Mouse (Mus musculus) right cerebral cortex, adult 2 months (tissue): ENCODE results near the gene Hras.
A peak's percentile ranks its signal among the peaks of the same experiment; 100 is the strongest.

Experiments used
- DNase-seq, 2 experiments: peaks; one replicate each; pipeline ENCODE4 v3.0.0; 2021 to 2022; ENCODE audit warnings: low spot score in 2 of 2

The Hras gene

GRCm38 (mm10) chr7:141214310-141214709 lies 20.5 kb upstream of the Hras start:
- no peak for DNase-seq

DNA sequence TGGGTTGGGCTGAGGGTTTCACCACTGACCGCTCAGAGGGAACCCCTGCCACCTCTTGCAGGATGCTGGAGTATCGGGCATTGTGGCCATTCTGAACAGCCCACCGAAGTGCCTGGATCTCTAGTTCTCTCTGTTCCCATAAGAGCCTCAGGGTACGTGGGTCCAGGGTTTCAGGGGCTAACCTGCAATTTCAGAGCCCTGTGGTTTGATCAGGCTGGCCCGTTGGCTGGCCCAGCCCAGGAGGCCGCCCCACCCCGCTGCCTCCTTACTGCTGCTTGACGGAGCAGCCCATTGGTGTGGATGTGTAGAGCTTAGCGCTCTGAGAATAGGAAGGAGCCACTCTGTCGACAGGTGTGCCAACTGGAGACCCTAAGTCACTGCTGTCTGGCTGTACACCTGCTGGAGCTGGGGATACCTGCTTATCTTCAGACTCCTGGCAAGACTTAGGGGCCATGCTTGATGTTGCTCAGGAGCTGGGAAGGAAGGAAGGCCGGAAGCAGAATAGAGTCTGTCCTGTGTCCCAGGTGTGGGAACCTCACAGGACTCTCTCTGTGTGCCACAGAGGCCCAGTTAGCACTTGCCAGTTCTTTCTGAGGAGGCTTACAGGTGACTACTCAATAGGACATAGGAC lies 19.9 kb upstream of the Hras start, which contains the start of gene Lmntd2:
Gene Lmntd2 (minus strand): TSS at position 476 of the 631 bp plus-strand sequence.
- DNase-seq = no peak

GRCm38 (mm10) chr7:141213133-141213532 lies 19.3 kb upstream of the Hras start:
- DNase-seq = no peak

- DNase-seq = no peak
Measured at GRCm38 (mm10) chr7:141210606-141211131, 16.9 kb upstream of the Hras start.

GRCm38 (mm10) chr7:141210137-141210536 lies 16.3 kb upstream of the Hras start:
- no peak for DNase-seq

DNA sequence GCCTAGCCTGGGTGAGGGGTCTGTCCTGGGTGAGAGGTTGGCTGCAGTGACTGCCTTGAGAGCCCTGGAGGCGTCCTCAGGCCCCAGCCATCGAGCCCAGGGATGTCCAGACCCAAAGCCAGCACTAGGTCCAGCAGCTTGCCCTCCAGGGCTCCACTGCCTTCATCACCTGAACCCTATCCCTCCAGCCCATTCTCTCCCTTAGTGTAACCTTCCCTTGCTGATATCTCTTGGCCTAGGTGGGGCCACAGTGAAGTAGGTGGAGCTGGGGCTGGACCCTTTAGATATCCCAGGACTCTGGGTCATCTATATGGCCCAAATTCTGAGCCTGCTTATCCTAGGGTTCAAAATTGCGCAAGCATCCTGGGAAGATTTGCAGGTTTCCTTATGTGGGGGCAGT lies 15.7 kb upstream of the Hras start:
- DNase-seq = no peak

GRCm38 (mm10) chr7:141206182-141206937 lies 12.6 kb upstream of the Hras start:
- DNase-seq = no peak

- no peak for DNase-seq
Measured at GRCm38 (mm10) chr7:141205504-141205903, 11.7 kb upstream of the Hras start.

GRCm38 (mm10) chr7:141204546-141204945 lies 10.7 kb upstream of the Hras start:
- no peak for DNase-seq

GRCm38 (mm10) chr7:141198121-141198520 lies 4.3 kb upstream of the Hras start:
- DNase-seq = no peak

GRCm38 (mm10) chr7:141196619-141197282 lies 2.9 kb upstream of the Hras start:
- DNase-seq = no peak

DNA sequence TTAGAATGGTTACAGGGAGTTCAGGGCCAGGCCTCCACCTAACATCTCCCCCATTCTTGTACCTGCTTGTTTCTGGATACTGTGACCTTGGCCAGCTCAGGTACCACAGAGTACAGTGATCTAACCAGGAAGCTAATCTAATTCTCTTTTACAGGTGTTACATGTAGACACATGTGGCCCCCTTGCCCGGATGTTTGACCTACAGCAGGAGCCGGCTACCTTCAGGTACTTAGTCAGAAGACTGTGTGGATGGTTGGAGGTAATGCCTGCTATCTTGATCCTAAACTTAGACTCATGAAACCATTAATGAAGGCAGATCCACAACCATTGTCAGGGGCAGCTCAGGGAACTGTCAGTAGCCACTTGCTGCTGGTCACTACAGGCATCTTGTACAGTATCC lies 1.9 kb upstream of the Hras start:
- no peak for DNase-seq

DNA sequence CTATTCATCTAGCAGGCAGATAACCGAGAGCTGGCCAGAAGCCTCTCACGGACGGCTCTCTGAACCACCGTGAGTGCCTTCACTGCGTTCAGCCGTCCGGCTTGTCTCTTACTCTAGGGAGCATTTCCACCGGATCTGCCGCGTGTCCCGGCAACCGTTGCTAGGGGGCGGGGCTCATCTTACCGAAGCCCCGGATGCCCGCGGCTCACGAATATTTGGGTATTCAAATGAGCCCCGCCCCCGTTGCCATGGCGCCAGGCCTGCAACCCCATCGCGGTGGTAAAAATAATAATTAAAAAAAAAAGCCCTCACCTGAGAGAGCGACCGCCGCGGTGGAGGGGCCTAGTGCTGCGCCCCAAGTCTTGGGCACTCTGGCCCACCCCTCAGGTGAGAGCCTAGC lies 1.0 kb upstream of the Hras start:
- DNase-seq = peak; percentile 84 to 91

- DNase-seq = peak in 1 of 2 experiments; percentile 21
Measured at GRCm38 (mm10) chr7:141194409-141194808, 604 bp upstream of the Hras start.

GRCm38 (mm10) chr7:141193348-141193856 lies 403 bp downstream of the Hras start:
- DNase-seq = peak; percentile 41 to 44

DNA sequence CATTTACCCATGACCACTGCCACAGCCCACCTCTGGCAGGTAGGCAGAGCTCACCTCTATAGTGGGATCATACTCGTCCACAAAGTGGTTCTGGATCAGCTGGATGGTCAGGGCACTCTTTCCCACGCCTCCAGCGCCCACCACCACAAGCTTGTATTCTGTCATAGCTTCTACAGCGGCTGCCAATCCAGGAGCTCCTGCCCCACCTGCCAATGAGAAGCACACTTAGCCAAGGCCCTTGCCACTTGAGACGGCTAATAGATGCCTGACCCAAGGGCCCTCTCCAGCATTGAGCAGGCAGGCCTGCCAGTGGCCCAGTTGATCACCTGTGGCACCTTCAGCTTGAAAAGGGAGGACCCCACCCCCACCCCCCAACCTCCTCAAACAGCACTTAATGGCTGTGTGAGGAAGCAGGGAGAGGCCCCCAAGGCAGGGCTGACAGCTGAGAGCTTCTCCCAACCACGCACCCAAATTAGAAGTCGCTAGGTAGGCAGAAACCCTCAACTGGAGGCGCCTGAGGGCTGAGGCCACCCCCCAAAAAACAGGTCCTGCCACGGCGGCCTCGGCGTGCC lies 943 bp downstream of the Hras start:
- no peak for DNase-seq

DNA sequence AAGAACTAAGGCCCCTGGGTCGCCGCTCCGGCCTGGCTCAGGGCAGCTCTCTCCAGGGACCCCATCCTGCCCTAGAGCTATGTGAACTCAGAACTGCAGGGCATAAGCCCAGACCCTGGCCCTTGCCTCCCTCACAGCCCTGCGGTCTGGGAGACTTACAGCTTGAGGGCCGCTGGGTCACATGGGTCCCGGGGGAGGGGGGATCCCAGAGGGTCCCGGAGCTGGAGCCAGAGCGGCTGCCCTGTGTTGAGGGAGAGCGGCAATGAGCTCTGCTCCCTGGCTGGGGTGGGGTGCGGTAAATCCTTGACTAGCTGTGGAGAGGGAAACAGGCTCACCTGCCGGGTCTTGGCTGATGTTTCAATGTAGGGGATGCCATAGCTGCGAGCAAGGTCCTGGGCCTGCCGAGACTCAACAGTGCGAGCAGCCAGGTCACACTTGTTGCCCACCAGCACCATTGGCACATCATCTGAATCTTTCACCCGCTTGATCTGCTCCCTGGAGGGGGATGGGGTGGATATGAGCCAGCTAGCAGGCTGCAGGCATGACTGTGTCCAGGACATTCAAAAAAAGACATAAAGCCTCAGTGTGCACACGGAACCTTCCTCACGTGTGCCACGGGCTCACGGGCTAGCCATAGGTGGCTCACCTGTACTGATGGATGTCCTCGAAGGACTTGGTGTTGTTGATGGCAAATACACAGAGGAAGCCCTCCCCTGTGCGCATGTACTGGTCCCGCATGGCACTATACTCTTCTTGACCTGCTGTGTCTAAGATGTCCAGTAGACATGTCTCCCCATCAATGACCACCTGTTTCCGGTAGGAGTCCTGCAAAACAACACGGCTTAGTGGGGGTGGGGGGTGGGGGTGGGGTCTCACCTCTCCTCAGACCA lies 1.8 kb downstream of the Hras start:
- DNase-seq = no peak

- no peak for DNase-seq
Measured at GRCm38 (mm10) chr7:141191036-141191435, 2.8 kb downstream of the Hras start.

DNA sequence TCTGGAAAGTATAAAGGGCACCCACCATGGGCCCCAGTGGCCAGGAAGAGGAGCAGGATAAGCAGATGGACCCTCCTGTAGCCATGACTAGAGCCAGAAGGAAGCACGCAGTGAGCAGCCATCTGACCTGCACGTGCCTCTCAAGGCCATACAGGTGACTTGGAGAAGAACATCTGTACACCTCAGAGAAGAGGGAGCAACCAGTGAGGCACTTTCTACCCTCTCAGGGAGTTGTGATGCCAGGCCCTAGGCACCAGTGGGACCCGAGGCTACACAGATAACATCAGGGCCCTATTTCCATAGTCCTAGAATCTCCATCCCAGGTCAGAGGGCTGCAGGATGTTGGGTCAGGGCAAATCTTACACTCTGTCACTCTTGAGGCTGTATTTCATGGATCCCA lies 3.6 kb downstream of the Hras start:
- DNase-seq = no peak

GRCm38 (mm10) chr7:141188733-141189132 lies 5.1 kb downstream of the Hras start:
- no peak for DNase-seq

DNA sequence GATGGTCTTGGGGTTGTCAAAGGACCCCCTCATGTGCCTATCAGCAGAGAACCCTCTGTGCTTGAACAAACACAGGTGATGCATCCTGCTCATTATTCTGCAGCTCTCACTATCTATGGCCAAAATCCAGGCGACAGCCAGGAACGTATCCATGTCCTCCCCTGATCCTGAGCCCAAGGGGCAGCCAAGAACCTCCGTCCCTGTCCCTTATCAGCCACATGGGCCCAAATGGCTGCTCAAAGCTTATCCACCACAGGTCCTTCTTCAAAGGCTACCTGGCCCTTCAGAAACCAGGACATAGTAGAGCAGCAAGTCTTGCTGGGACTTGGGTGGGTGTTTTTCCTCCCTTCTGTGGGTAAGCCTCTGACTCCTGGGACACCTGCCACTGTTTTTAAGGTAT lies 5.6 kb downstream of the Hras start:
- DNase-seq = no peak
